Mouse (Mus musculus): ENCODE results near the gene Naxd. TPM values are rescaled to one million over a fixed set of nuclear protein-coding genes. Genes with fewer than 3 reads are reported as not detected.

Naxd gene
- polyA plus RNA-seq, 1 experiment from 2014 or later = 82.8 TPM

GRCm38 (mm10) chr8:11473072-11473471 lies 24.2 kb upstream of the Naxd start:
- Histone ChIP-seq H3K27ac (replicated peaks in 1 of 2; ENCODE audit: control insufficient read depth in 1 of 2, insufficient read depth in 1 of 2, low read depth in 2 of 2, low read length in 2 of 2) (peak overlapping the region; percentile 86 to 96), H3K27me3 (ENCODE audit: control insufficient read depth, insufficient read depth, low read length) (no peaks in the 10 kb centered on the region), H3K36me3 (ENCODE audit: control insufficient read depth, insufficient read depth, low read length) (no peaks in the 10 kb centered on the region), H3K9me3 (ENCODE audit: control insufficient read depth, low read length) (no peaks in the 10 kb centered on the region), H3K4me3 (ENCODE audit: control insufficient read depth in 1 of 2, insufficient read depth in 1 of 2, low read depth in 1 of 2, low read length in 2 of 2) (no peak overlapping the region), H3K9ac (ENCODE audit: low read length) (peak overlapping the region; percentile 65), H3K4me1 (ENCODE audit: control insufficient read depth in 2 of 2, insufficient read depth in 2 of 2, low read length in 2 of 2) (peaks cover 28 to 57% of the 10 kb centered on the region in 2 experiments), H3K4me2 (ENCODE audit: low read length) (peak overlapping the region; percentile 64)
- 11% methylated on average over 4 of the region's 4 CpGs for WGBS
- no peak for ATAC-seq (ENCODE audit: insufficient number of reproducible peaks, insufficient read depth, low FRiP score, low read depth)

DNA sequence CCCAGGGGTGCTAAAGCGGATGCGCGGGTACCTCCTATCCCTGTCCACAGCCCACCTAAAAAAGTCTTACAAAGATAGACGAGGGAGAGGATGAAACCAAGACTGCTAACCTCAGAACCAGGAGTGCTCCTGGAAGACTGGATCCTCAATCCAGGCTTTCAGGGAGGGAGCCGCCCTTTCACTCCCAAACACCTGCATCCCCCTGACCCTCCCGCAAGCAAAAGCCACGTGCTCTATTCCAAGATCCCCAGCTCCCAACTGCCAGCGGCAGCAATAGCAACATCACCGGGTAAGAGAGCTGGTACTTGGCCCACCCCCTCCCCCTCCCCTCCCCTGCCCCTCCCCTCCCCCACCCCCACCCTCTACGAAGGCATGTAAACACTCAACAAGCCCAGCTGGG lies 21.9 kb upstream of the Naxd start:
- Histone ChIP-seq H3K4me3 (ENCODE audit: control insufficient read depth in 1 of 2, insufficient read depth in 1 of 2, low read depth in 1 of 2, low read length in 2 of 2) (peak overlapping the region; percentile 3 to 22; a peak in 2 of 4 replicates), H3K4me2 (ENCODE audit: low read length) (peak overlapping the region; percentile 97), H3K9ac (ENCODE audit: low read length) (peak overlapping the region; percentile 64), H3K27ac (replicated peaks in 1 of 2; ENCODE audit: control insufficient read depth in 1 of 2, insufficient read depth in 1 of 2, low read depth in 2 of 2, low read length in 2 of 2) (peak overlapping the region; percentile 86 to 96), H3K36me3 (ENCODE audit: control insufficient read depth, insufficient read depth, low read length) (no peaks in the 10 kb centered on the region), H3K27me3 (ENCODE audit: control insufficient read depth, insufficient read depth, low read length) (peaks cover 5% of the 10 kb centered on the region; the same call in 1 of the 2 replicates), H3K4me1 (ENCODE audit: control insufficient read depth in 2 of 2, insufficient read depth in 2 of 2, low read length in 2 of 2) (peaks cover 36 to 64% of the 10 kb centered on the region in 2 experiments), H3K9me3 (ENCODE audit: control insufficient read depth, low read length) (no peaks in the 10 kb centered on the region)
- WGBS = 12% methylated on average over 9 of the region's 10 CpGs
- no peak for ATAC-seq (ENCODE audit: insufficient number of reproducible peaks, insufficient read depth, low FRiP score, low read depth)

DNA sequence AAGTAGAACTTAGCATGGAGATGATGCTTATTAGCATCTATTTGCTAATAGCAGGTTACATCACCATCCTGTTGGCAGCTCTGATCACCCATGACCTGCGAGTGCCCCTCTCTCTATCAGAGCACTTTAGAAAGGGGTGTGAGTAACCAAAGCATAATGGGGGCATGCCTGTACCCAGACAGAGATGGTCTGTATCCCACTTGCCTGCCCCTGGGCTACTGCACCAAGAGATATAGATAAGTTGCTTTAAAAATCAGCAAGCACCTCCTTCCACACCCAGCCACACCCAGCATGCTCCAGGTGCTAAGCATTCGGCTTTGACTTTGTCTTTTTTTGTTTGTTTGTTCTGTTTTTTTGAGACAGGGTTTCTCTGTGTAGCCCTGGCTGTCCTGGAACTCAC lies 21.4 kb upstream of the Naxd start:
- Histone ChIP-seq H3K36me3 (ENCODE audit: control insufficient read depth, insufficient read depth, low read length) (no peaks in the 10 kb centered on the region), H3K4me1 (ENCODE audit: control insufficient read depth in 2 of 2, insufficient read depth in 2 of 2, low read length in 2 of 2) (peaks cover 36 to 64% of the 10 kb centered on the region in 2 experiments), H3K9me3 (ENCODE audit: control insufficient read depth, low read length) (no peaks in the 10 kb centered on the region), H3K27ac (replicated peaks in 1 of 2; ENCODE audit: control insufficient read depth in 1 of 2, insufficient read depth in 1 of 2, low read depth in 2 of 2, low read length in 2 of 2) (peak overlapping the region; percentile 93 to 97), H3K9ac (ENCODE audit: low read length) (peak overlapping the region; percentile 87), H3K4me3 (ENCODE audit: control insufficient read depth in 1 of 2, insufficient read depth in 1 of 2, low read depth in 1 of 2, low read length in 2 of 2) (peak overlapping the region; percentile 0 to 81; a peak in 3 of 4 replicates), H3K27me3 (ENCODE audit: control insufficient read depth, insufficient read depth, low read length) (peaks cover 5% of the 10 kb centered on the region; the same call in 1 of the 2 replicates), H3K4me2 (ENCODE audit: low read length) (peak overlapping the region; percentile 97)
- 13% methylated on average over 2 of the region's 2 CpGs for WGBS
- ATAC-seq (ENCODE audit: insufficient number of reproducible peaks, insufficient read depth, low FRiP score, low read depth) = no peak

DNA sequence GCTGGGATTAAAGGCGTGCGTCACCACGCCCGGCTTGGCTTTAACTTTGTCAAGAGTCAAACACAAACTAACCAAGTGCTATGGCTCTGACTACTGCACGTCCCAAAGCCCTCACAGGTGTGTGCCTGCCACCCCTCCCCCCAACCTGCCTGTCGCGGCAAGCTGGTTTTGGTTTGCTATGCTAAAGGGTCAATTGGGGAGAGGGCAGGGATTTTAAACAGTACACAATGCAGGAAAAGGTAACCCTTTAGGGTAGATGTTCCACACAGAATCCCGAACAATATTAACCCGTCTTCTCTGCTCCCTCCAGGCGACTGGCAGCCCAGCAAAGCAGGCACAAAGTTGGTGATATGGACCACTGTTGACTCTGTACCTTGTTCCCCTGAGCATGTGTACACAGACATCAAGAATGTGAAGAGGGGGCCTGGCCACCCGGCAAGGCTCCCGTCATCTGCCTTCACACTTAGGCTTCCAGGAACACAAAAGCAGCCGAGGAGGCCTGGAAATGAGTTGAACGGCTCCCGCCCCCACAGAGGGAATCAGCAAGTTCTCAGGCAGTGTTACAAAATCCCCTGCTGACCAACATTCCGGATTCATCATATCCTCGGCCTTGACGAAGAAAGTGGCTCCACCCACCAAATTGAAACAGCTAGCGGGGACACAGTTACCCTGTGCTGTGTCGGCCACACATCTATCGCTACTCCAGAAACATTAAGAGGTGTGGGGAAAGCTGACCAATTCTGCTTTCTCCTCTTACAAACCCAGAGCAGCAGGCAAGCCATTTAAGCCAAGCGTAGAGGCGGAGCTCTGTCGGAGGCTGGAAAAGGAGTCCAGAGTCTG lies 20.7 kb upstream of the Naxd start:
- peak overlapping the region; percentile 87 for H3K9ac ChIP-seq (ENCODE audit: low read length)
- WGBS = 7% methylated on average over 24 of the region's 24 CpGs
- no peaks in the 10 kb centered on the region for H3K9me3 ChIP-seq (ENCODE audit: control insufficient read depth, low read length)
- H3K27me3 ChIP-seq (ENCODE audit: control insufficient read depth, insufficient read depth, low read length) = peaks cover 5% of the 10 kb centered on the region; the same call in 1 of the 2 replicates
- peak; percentile 24; the same call in 1 of the 2 replicates for ATAC-seq (ENCODE audit: insufficient number of reproducible peaks, insufficient read depth, low FRiP score, low read depth)
- H3K4me2 ChIP-seq (ENCODE audit: low read length) = peak overlapping the region; percentile 97
- no peaks in the 10 kb centered on the region for H3K36me3 ChIP-seq (ENCODE audit: control insufficient read depth, insufficient read depth, low read length)
- H3K27ac ChIP-seq (replicated peaks in 1 of 2; ENCODE audit: control insufficient read depth in 1 of 2, insufficient read depth in 1 of 2, low read depth in 2 of 2, low read length in 2 of 2) = peak overlapping the region; percentile 93 to 97
- peaks cover 38 to 59% of the 10 kb centered on the region in 2 experiments for H3K4me1 ChIP-seq (ENCODE audit: control insufficient read depth in 2 of 2, insufficient read depth in 2 of 2, low read length in 2 of 2)
- peak overlapping the region; percentile 81 to 86 for H3K4me3 ChIP-seq (ENCODE audit: control insufficient read depth in 1 of 2, insufficient read depth in 1 of 2, low read depth in 1 of 2, low read length in 2 of 2)

- H3K36me3 ChIP-seq (ENCODE audit: control insufficient read depth, insufficient read depth, low read length) = no peaks in the 10 kb centered on the region
- peaks cover 40 to 59% of the 10 kb centered on the region in 2 experiments for H3K4me1 ChIP-seq (ENCODE audit: control insufficient read depth in 2 of 2, insufficient read depth in 2 of 2, low read length in 2 of 2)
Measured at GRCm38 (mm10) chr8:11477178-11477553, 20.1 kb upstream of the Naxd start.

GRCm38 (mm10) chr8:11477811-11478761 lies 19.2 kb upstream of the Naxd start, which contains the start of gene Rab20:
Gene Rab20 (minus strand): TSS chr8:11478710.
- H3K9ac ChIP-seq (ENCODE audit: low read length) = peak within 1 kb of the TSS; percentile 87
- peaks cover 41 to 57% of the 10 kb centered on the region in 2 experiments for H3K4me1 ChIP-seq (ENCODE audit: control insufficient read depth in 2 of 2, insufficient read depth in 2 of 2, low read length in 2 of 2)
- peak within 1 kb of the TSS; percentile 93 to 97 for H3K27ac ChIP-seq (replicated peaks in 1 of 2; ENCODE audit: control insufficient read depth in 1 of 2, insufficient read depth in 1 of 2, low read depth in 2 of 2, low read length in 2 of 2)
- peak within 1 kb of the TSS; percentile 81 to 86 for H3K4me3 ChIP-seq (ENCODE audit: control insufficient read depth in 1 of 2, insufficient read depth in 1 of 2, low read depth in 1 of 2, low read length in 2 of 2)
- under 1% methylated on average over 60 of the region's 69 CpGs for WGBS
- H3K36me3 ChIP-seq (ENCODE audit: control insufficient read depth, insufficient read depth, low read length) = no peaks in the 10 kb centered on the region
- peaks cover 5% of the 10 kb centered on the region; the same call in 1 of the 2 replicates for H3K27me3 ChIP-seq (ENCODE audit: control insufficient read depth, insufficient read depth, low read length)
- peak within 1 kb of the TSS; percentile 97 for H3K4me2 ChIP-seq (ENCODE audit: low read length)
- H3K9me3 ChIP-seq (ENCODE audit: control insufficient read depth, low read length) = no peaks in the 10 kb centered on the region
- ATAC-seq (ENCODE audit: insufficient number of reproducible peaks, insufficient read depth, low FRiP score, low read depth) = peak; percentile 75

More at GRCm38 (mm10) chr8:11477178-11477553, 20.1 kb upstream of the Naxd start:
- no peaks in the 10 kb centered on the region for H3K9me3 ChIP-seq (ENCODE audit: control insufficient read depth, low read length)
- 6% methylated on average over 9 of the region's 9 CpGs for WGBS
- peak overlapping the region; percentile 81 to 86 for H3K4me3 ChIP-seq (ENCODE audit: control insufficient read depth in 1 of 2, insufficient read depth in 1 of 2, low read depth in 1 of 2, low read length in 2 of 2)
- ATAC-seq (ENCODE audit: insufficient number of reproducible peaks, insufficient read depth, low FRiP score, low read depth) = no peak
- peak overlapping the region; percentile 93 to 97 for H3K27ac ChIP-seq (replicated peaks in 1 of 2; ENCODE audit: control insufficient read depth in 1 of 2, insufficient read depth in 1 of 2, low read depth in 2 of 2, low read length in 2 of 2)
- peaks cover 5% of the 10 kb centered on the region; the same call in 1 of the 2 replicates for H3K27me3 ChIP-seq (ENCODE audit: control insufficient read depth, insufficient read depth, low read length)
- H3K9ac ChIP-seq (ENCODE audit: low read length) = peak overlapping the region; percentile 87
- H3K4me2 ChIP-seq (ENCODE audit: low read length) = peak overlapping the region; percentile 97

All from heart, embryonic 14.5 days (tissue).